Mouse (Mus musculus): ENCODE data around the gene Prap1. TPM values are rescaled to one million over a fixed set of nuclear protein-coding genes. Genes with fewer than 3 reads are reported as not detected.

The Prap1 gene
- not detected for total RNA-seq (2021)
- long read RNA-seq, experiment 1: 0 reads
- long read RNA-seq, experiment 2: 0 reads

GRCm38 (mm10) chr7:140092924-140093528 is at the start of gene Prap1:
Gene Prap1 (plus strand): TSS chr7:140093395.
- intact Hi-C loops (cut with DNase I): no loop called here
- no peak for DNase-seq

DNA sequence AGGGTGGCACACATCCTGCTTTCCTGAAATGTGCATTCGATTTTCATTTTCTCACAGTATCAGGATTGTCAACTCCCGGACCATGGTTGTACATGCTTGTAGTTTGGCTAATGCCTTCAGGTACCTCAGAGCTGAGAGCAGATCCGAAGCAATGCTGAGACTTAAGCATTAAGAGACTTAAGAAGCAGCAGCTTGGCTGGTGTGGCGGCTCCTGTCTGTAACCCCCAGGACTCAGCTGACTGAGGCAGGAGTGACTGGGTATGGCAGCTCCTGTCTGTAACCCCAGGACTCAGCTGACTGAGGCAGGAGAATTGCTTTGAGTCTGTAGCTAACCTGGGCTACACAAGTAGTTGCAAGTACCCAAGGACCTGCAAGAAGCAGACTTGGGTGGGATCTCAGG is 47.6 kb upstream of the Prap1 start:
- intact Hi-C loops (cut with DNase I): no loop called here

DNA sequence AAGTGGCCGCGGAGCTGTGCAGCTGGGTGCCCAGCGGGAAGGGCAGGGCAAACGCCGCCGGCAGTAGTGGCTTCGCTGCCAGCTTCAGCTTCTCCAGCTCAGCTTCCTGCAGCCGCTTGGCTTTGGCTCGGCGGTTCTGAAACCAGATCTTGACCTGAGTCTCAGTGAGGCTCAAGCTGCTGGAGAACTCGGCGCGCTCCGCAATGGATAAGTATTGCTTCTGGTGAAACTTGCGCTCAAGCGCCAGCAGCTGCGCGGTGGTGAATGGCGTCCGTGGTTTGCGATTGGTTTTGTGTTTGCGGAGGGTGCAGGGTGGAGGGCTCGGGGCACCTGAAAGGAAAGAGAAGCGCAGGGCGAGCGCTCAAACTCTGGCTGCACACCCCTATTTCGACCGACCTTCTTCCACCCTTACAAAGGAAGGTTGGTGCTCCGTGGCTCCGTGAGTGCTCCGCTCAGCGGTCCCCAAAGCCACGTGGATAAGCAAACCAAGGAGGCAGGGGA is 45.3 kb upstream of the Prap1 start:
- DNase-seq: no peak

More for the DNA sequence above, 47.6 kb upstream of the Prap1 start:
- DNase-seq: no peak

DNA sequence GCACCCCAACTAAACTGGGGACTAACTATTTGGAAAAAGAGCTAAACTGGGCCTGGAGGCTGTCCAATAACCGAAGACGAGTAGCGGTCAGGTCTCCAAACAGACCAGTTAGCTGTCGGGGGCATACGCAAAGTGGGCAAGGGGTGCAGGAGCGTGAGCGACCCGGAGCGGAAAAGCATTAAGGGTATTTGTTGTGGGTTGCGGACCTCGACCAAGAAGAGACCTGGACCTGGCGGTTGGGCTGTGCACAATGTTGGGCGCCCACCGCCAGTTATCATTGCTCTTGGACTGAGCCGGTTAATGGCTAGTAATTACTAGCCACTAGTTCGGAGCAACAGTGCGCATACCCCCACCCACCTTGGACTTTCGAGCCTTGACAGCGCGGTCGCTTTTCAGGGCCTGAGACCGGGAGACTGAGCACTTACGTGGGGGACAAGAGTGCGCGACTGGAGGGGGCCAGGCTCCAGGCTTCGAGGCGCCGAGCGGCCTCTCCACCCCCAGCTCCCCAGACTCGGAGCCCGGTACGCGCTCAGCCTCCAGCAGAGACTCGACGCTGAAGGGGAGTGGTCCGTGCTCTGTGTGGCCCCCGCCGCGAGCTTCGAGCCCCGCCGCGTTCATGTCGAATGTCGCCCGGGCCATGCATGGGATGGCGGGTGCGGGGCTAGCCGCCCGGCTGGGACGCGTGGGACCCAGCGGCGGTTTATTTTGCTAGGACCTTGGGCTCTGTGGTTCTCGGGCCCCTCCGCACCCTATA is 44.7 kb upstream of the Prap1 start, which contains the start of gene Msx3:
Msx3 (minus strand) TSS at position 729 of the 754 bp plus-strand sequence.
- intact Hi-C loops (cut with DNase I): no loop called here
- no peak for DNase-seq

More for the DNA sequence above, 45.3 kb upstream of the Prap1 start:
- intact Hi-C loops (cut with DNase I): no loop called here

GRCm38 (mm10) chr7:140049115-140049689 is 44.0 kb upstream of the Prap1 start:
- no peak for DNase-seq
- intact Hi-C loops (cut with DNase I): no loop called here

GRCm38 (mm10) chr7:140054124-140054523 is 39.1 kb upstream of the Prap1 start:
- intact Hi-C loops (cut with DNase I): no loop called here
- DNase-seq: no peak

DNA sequence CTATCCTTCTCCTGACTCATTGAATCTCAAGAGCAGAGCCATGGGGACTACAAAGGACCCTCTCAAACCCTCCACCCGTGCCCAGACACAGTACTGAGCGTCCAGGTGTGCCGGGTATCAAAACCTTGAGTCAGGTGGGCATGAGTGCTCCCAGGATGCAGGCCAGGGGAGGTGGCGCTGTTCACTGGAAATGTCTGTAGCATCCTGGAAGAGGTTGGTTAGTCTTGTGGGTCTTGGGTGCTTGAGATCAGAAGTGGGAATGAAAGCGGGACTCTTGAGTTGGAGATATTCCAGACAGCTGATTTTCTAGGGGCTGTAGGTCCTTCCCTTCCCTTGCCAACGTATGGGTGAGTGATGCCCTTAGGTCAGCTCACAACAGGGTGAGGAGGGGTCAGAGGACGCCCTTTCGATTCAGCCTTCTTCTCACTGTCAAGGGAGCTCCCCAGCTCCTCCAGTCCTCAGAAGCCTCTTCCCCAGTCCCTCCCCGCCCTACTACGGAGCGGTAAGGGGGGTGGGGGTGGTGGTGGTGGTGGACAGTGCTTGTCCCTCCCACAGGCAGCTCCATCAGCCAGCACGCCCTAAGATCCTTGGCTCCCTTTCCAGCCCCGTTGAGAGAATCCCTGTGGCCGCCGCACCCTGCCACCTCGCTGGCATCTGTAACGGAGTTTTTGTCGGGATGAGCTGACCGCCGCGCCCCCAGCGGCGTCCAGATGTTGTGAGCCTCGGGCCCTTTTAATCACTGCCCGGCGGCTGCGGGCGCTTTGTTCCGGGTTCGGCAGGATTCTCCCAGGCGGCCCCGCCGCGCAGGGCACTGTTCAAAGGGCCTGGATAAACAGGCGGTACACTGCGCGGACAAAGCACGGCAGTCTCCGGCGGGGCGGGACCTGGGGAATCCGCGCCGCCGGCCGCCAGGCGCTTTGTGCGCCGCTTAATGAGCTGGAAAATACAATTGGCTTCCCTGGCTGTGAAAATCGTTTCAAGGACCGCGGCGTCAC is 35.5 kb upstream of the Prap1 start:
- intact Hi-C loops (cut with DNase I): no loop called here
- DNase-seq: no peak

DNA sequence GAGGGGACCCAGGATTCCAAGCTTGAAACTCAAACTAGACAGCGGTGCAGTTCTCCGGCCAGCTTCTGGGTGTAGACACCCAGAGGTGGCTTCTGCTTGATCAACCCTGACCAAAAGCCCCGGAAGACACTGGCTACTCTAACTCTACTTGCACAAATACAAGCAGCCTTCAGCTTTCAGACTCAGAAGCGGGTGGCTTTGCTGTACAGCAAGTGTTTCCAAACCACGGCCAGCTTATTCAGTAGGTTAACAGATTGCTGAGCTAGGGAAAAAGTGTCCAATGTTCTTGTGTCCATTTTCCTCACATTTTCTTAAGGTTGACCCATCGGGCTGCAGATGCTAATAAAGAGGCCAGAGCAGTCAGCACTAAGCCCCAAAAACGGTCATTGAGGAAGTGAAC is 34.7 kb upstream of the Prap1 start:
- DNase-seq: no peak
- intact Hi-C loops (cut with DNase I): no loop called here

GRCm38 (mm10) chr7:140059601-140060000 is 33.6 kb upstream of the Prap1 start:
- intact Hi-C loops (cut with DNase I): no loop called here
- DNase-seq: no peak

- intact Hi-C loops (cut with DNase I): loop anchor here (5.0 kb wide), 1 partner anchor 69 kb away; the partner anchor contains the start of gene Adam8
- no peak for DNase-seq
Measured at GRCm38 (mm10) chr7:140060936-140061831, 32.0 kb upstream of the Prap1 start.

DNA sequence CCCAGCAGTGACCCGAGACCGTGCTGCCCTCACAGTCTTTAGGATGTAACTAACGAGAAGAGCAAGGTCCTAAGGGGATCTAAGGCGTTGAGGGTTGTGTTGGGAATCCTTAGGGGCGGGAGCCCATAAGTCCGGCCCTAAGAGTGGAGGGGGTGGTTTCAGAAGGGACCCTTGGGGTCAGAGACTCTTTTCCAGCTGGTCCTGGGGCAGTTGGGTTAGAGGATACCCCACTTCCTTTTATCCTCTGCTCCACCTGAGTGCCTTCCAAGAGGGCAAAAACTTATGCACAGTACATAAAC is 31.4 kb upstream of the Prap1 start:
- DNase-seq: no peak
- intact Hi-C loops (cut with DNase I): loop anchor here (2.0 to 5.0 kb wide), 2 partner anchors 69 to 91 kb away; partner anchors contain the start of gene Adam8

- intact Hi-C loops (cut with DNase I): loop anchor here (2.0 to 5.0 kb wide), 2 partner anchors 70 to 92 kb away; partner anchors contain the start of gene Adam8
- no peak for DNase-seq
Measured at GRCm38 (mm10) chr7:140062307-140062706, 30.9 kb upstream of the Prap1 start.

DNA sequence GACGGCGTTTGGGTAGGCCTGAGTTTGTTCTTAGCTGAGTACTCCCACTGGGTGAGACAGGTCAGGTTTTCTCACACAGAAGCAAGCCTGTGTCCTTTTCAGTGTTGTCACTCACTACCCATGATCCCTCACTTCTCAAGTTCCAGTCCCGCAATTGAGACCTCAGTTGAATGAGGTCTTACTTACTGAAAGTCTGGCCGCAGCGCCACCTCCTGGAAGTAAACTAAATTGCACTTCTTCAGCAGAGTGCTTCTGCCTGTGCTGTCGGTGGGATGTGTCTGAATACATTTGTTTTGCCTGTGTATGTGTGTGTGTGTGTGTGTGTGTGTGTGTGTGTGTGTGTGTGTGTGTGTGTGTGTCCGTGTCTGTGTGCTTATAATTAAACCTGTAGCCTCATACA is 30.1 kb upstream of the Prap1 start:
- intact Hi-C loops (cut with DNase I): loop anchor here (2.0 to 5.0 kb wide), 2 partner anchors 71 to 92 kb away; partner anchors contain the start of gene Adam8
- DNase-seq: peak; percentile 35 to 37

DNA sequence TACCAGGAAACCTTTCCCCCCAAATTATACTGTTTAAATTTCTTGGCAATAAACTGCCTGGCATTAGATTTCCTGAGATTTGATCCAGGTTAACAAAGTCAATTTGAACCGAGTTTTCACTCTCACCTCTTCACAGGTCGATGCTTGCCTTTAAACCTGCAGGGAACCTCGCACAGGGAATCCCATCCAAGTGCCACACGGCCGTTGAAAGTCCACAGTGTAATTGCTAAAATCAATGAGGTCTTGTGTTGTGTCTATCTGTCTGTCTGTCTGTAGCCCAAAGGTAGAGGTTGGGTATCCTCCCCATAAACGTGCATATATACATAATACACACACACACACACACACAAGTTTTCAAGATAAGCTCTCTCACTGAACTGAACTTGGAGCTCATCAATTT is 25.8 kb upstream of the Prap1 start:
- intact Hi-C loops (cut with DNase I): no loop called here
- no peak for DNase-seq

DNA sequence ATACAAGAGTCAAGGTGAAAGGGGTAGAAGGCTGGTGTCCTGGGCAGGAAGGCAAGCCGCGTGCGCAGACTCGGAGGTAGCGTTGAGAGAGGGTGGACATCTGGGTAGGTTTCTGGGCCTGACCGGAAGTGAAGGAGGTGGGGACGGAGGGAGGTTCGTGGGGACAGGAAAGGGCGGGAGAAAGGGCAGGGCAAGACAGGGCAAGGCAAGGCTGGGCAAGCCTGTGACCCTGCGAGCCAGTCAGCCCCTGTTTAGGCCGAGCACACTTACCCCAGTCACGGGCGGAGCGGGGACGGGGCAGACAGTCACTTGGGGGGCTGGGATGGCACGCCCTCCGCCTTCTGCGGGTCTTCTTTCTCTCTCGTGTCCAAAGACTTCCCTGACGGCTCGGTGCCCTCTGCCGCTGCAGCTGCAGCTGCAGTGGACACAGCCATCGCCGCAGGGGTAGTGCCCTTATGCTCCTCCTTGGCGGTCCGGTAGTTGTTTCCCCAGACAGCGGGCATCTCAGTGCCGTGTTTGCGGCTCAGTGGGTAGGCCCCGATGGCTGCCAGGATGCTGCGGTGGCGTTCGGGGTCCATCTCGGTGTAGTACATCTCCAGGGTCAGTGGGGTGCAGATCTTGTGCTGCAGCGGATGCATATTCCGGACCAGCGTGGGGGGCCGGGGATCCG is 23.0 kb upstream of the Prap1 start:
- no peak for DNase-seq

GRCm38 (mm10) chr7:140077698-140078097 is 15.5 kb upstream of the Prap1 start:
- DNase-seq: no peak
- intact Hi-C loops (cut with DNase I): loop anchor here (1.0 kb wide), 1 partner anchor 64 kb away; no protein-coding TSS in a partner anchor

More for the DNA sequence above, 23.0 kb upstream of the Prap1 start:
- intact Hi-C loops (cut with DNase I): no loop called here

GRCm38 (mm10) chr7:140078711-140079110 is 14.5 kb upstream of the Prap1 start:
- intact Hi-C loops (cut with DNase I): loop anchor here (1.0 kb wide), 1 partner anchor 63 kb away; no protein-coding TSS in a partner anchor
- peak; percentile 45 to 55 for DNase-seq

- no peak for DNase-seq
- intact Hi-C loops (cut with DNase I): no loop called here
Measured at GRCm38 (mm10) chr7:140080503-140081156, 12.6 kb upstream of the Prap1 start.
